Mouse (Mus musculus) liver, adult 2 months (tissue): ENCODE measurements around the gene Olfr1163. TPM values are rescaled to one million over a fixed set of nuclear protein-coding genes. Genes with fewer than 3 reads are reported as not detected.
"Not testable (repeated sequence)": the region's sequence is repeated elsewhere in the genome, so short reads cannot be mapped to it uniquely, and the experiment has no call there.

ENCODE experiments used
- DNase-seq: peaks from one replicate; pipeline ENCODE4 v3.0.0-alpha.2; 2011; ENCODE audit warnings: low read depth, low spot score; ENCODE audit errors: extremely low read depth
- H3K27ac ChIP-seq: fragments of 200-500 bp; replicated peaks from 2 replicates; pipeline ENCODE4 v1.5.1; 2012; ENCODE audit warnings: low read depth, mild to moderate bottlenecking, control low read depth, inconsistent platforms, low read length; ENCODE audit not compliant: insufficient read depth
- H3K27me3 ChIP-seq: fragments of 200-500 bp; 2 replicates; pipeline ENCODE4 v1.6.1; 2012; ENCODE audit warnings: mild to moderate bottlenecking, moderate library complexity, low read length, inconsistent platforms; ENCODE audit not compliant: control insufficient read depth, insufficient read depth
- H3K36me3 ChIP-seq: fragments of 200-500 bp; 2 replicates; pipeline ENCODE4 v1.6.1; 2012; ENCODE audit warnings: low read length, inconsistent platforms; ENCODE audit not compliant: control insufficient read depth, insufficient read depth
- H3K4me1 ChIP-seq: fragments of 200-500 bp; 2 replicates; pipeline ENCODE4 v1.6.1; 2011; ENCODE audit warnings: low read length; ENCODE audit not compliant: control insufficient read depth, insufficient read depth
- H3K4me3 ChIP-seq: fragments of 200-500 bp; 2 replicates; pipeline ENCODE4 v1.5.1; 2011; ENCODE audit warnings: low read depth, mild to moderate bottlenecking, control low read depth, low read length, moderate library complexity; ENCODE audit not compliant: insufficient read depth
- H3K79me2 ChIP-seq: fragments of 200-500 bp; 2 replicates; pipeline ENCODE4 v1.6.1; 2012; ENCODE audit warnings: inconsistent platforms, mild to moderate bottlenecking, low read length, moderate library complexity; ENCODE audit not compliant: control insufficient read depth, insufficient read depth
- H3K9ac ChIP-seq: fragments of 200-500 bp; 2 replicates; pipeline ENCODE4 v1.6.1; 2012; ENCODE audit warnings: low read depth, mild to moderate bottlenecking, control low read depth, inconsistent platforms, low read length
- CTCF ChIP-seq: fragments of 200-500 bp; IDR thresholded peaks from 2 replicates; pipeline ENCODE4 v1.5.1; 2011; ENCODE audit warnings: low read depth, low read length, control low read depth
- POLR2A ChIP-seq: fragments of 200-500 bp; IDR thresholded peaks from 2 replicates; pipeline ENCODE4 v1.6.1; 2011; ENCODE audit warnings: low read length, control low read depth; ENCODE audit not compliant: insufficient read depth; ENCODE audit errors: extremely low read depth
- whole genome bisulfite sequencing: fragments of 180-500 bp; shearing (Covaris S2); methylation state at CpG from one replicate; pipeline ENCODE4 v1.1.7; 2018; 5-methylcytosine and 5-hydroxymethylcytosine counted together
- polyA plus RNA-seq: library from polyadenylated mRNA; depleted of rRNA; stranded (reverse); fragments of >200 nt; gene quantifications from 2 replicates; pipeline ENCODE4 v1.2.3, GENCODE M21; 2012; rRNA removed
- total RNA-seq: library from RNA; depleted of rRNA; stranded (reverse); fragments of >200 nt; gene quantifications from 2 replicates; pipeline ENCODE4 v1.2.3, GENCODE M21; 2014; rRNA removed

Gene Olfr1163
- total RNA-seq: not detected in 2 replicates
- polyA plus RNA-seq: not detected in 2 replicates

DNA sequence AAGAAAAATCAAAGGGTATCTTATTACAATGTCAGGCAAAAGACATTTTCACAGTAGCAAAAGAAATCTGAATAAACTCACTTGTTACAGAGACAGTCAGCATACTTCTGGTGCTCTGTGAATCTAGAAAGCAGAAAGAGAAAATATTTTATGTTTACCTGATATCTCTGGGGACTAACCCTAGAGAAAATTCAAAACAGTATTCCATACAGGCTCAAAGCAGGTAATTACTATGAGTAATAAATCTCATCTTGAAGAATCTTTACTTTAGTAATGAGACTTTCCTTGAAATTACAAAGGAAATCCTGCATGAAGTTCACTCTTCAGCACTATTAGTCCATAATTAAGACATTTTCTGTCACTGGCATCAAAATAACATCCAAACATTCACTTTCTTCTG lies at the start of gene Olfr1163:
Gene Olfr1163 (minus strand): TSS at position 101 of the 400 bp plus-strand sequence.
- DNase-seq: no peak
- Histone ChIP-seq H3K27me3 (no peaks in the 10 kb centered on the region), H3K36me3 (no peaks in the 10 kb centered on the region), H3K4me3 (no peak within 1 kb of the TSS), H3K4me1 (no peaks in the 10 kb centered on the region), H3K79me2 (no peaks in the 10 kb centered on the region), H3K27ac (no peak within 1 kb of the TSS), H3K9ac (no peak within 1 kb of the TSS)
- no peak for TF ChIP-seq POLR2A
- no peak for TF ChIP-seq CTCF

- no peaks in the 10 kb centered on the region for H3K27me3 ChIP-seq
- no peak for DNase-seq
- H3K4me3 ChIP-seq: no peak within 1 kb of the TSS
- H3K4me1 ChIP-seq: no peaks in the 10 kb centered on the region
- no peak within 1 kb of the TSS for H3K27ac ChIP-seq
- H3K36me3 ChIP-seq: no peaks in the 10 kb centered on the region
- H3K9ac ChIP-seq: no peak within 1 kb of the TSS
- TF ChIP-seq POLR2A (no peak), CTCF (no peak)
- 61% methylated on average over 4 of the region's 4 CpGs for WGBS
- no peaks in the 10 kb centered on the region for H3K79me2 ChIP-seq
Observed at GRCm38 (mm10) chr2:88093866-88094265, 22.2 kb upstream of the Olfr1163 start, which contains the start of gene Olfr1164. TSS of gene Olfr1164 (minus strand) at chr2:88093966.

GRCm38 (mm10) chr2:88063587-88063986 lies 8.0 kb downstream of the Olfr1163 start:
- Histone ChIP-seq H3K4me3 (no peak overlapping the region), H3K4me1 (no peaks in the 10 kb centered on the region), H3K79me2 (no peaks in the 10 kb centered on the region), H3K27me3 (no peaks in the 10 kb centered on the region), H3K9ac (no peak overlapping the region), H3K36me3 (no peaks in the 10 kb centered on the region), H3K27ac (no peak overlapping the region)
- TF ChIP-seq CTCF (no peak), POLR2A (no peak)
- DNase-seq: no peak
- 81% methylated on average over 2 of the region's 2 CpGs for WGBS

DNA sequence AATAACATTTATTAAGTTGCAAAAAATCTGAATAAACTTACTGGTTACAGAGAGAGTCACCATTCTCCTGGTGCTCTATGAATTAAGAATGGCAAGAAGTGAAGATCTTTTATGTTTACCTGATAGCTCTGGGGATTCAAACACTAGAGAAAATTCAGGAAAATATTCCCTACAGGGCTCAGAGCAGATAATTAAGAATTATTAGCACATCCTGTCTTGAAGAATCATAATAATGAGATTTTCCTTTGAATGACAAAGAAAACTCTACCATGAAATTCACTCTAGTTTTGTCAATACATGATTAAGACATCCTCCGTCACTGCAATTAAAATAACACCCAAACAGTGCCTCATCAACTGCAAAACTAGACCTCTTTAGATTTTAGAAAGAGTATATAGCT lies 20.6 kb downstream of the Olfr1163 start, which contains the start of gene Olfr1162:
Gene Olfr1162 (minus strand): TSS at position 101 of the 400 bp plus-strand sequence.
- no peak within 1 kb of the TSS for H3K4me3 ChIP-seq
- no peaks in the 10 kb centered on the region for H3K36me3 ChIP-seq
- DNase-seq: no peak
- TF ChIP-seq CTCF (no peak), POLR2A (no peak)
- no peaks in the 10 kb centered on the region for H3K79me2 ChIP-seq
- no peak within 1 kb of the TSS for H3K27ac ChIP-seq
- no peaks in the 10 kb centered on the region for H3K27me3 ChIP-seq
- WGBS: 78% methylated on average over 1 of the region's 1 CpGs
- no peaks in the 10 kb centered on the region for H3K4me1 ChIP-seq
- H3K9ac ChIP-seq: no peak within 1 kb of the TSS

GRCm38 (mm10) chr2:88037599-88037998 lies 34.0 kb downstream of the Olfr1163 start, which contains the start of gene Olfr73:
TSS of gene Olfr73 (minus strand) at chr2:88037699.
- TF ChIP-seq POLR2A (no peak), CTCF (no peak)
- Histone ChIP-seq H3K36me3 (no peaks in the 10 kb centered on the region), H3K4me1 (no peaks in the 10 kb centered on the region), H3K27me3 (no peaks in the 10 kb centered on the region), H3K4me3 (no peak within 1 kb of the TSS), H3K79me2 (no peaks in the 10 kb centered on the region), H3K27ac (no peak within 1 kb of the TSS), H3K9ac (no peak within 1 kb of the TSS)
- DNase-seq: no peak

GRCm38 (mm10) chr2:88022474-88022873 lies 49.2 kb downstream of the Olfr1163 start, which contains the start of gene Olfr1161:
TSS of gene Olfr1161 (plus strand) at chr2:88022774.
- H3K9ac ChIP-seq, H3K4me3 ChIP-seq, H3K27me3 ChIP-seq, H3K27ac ChIP-seq, H3K36me3 ChIP-seq, H3K79me2 ChIP-seq, H3K4me1 ChIP-seq, DNase-seq: not testable (repeated sequence)
- WGBS: 83% methylated on average over 1 of the region's 1 CpGs

Other genes with a start within 250 kb of the Olfr1163 start
- gene Olfr1148, start 241.3 kb downstream of the Olfr1163 start, total RNA-seq: not detected in 2 replicates
- not detected in 2 replicates for gene Olfr1148, start 241.3 kb downstream of the Olfr1163 start, polyA plus RNA-seq
- not detected in 2 replicates for gene Olfr1150-ps1, start 227.8 kb downstream of the Olfr1163 start, total RNA-seq
- gene Olfr1150-ps1, start 227.8 kb downstream of the Olfr1163 start, polyA plus RNA-seq: not detected in 2 replicates
- gene Olfr1151, start 216.0 kb downstream of the Olfr1163 start, total RNA-seq: not detected in 2 replicates
- not detected in 2 replicates for gene Olfr1151, start 216.0 kb downstream of the Olfr1163 start, polyA plus RNA-seq
- gene Olfr1152, start 205.3 kb downstream of the Olfr1163 start, total RNA-seq: not detected in 2 replicates
- not detected in 2 replicates for gene Olfr1152, start 205.3 kb downstream of the Olfr1163 start, polyA plus RNA-seq
- not detected in 2 replicates for gene Olfr1153, start 176.9 kb downstream of the Olfr1163 start, total RNA-seq
- gene Olfr1153, start 176.9 kb downstream of the Olfr1163 start, polyA plus RNA-seq: not detected in 2 replicates
- gene Olfr1154, start 166.7 kb downstream of the Olfr1163 start, total RNA-seq: not detected in 2 replicates
- gene Olfr1154, start 166.7 kb downstream of the Olfr1163 start, polyA plus RNA-seq: not detected in 2 replicates
- not detected in 2 replicates for gene Olfr1155, start 126.7 kb downstream of the Olfr1163 start, total RNA-seq
- not detected in 2 replicates for gene Olfr1155, start 126.7 kb downstream of the Olfr1163 start, polyA plus RNA-seq
- not detected in 2 replicates for gene Olfr1156, start 118.7 kb downstream of the Olfr1163 start, total RNA-seq
- gene Olfr1156, start 118.7 kb downstream of the Olfr1163 start, polyA plus RNA-seq: not detected in 2 replicates
- gene Olfr1157, start 103.5 kb downstream of the Olfr1163 start, total RNA-seq: not detected in 2 replicates
- not detected in 2 replicates for gene Olfr1157, start 103.5 kb downstream of the Olfr1163 start, polyA plus RNA-seq
- not detected in 2 replicates for gene Olfr74, start 97.2 kb downstream of the Olfr1163 start, total RNA-seq
- gene Olfr74, start 97.2 kb downstream of the Olfr1163 start, polyA plus RNA-seq: not detected in 2 replicates
- gene Olfr1158, start 81.7 kb downstream of the Olfr1163 start, total RNA-seq: not detected in 2 replicates
- gene Olfr1158, start 81.7 kb downstream of the Olfr1163 start, polyA plus RNA-seq: not detected in 2 replicates
- gene Olfr1160, start 63.6 kb downstream of the Olfr1163 start, total RNA-seq: not detected in 2 replicates
- not detected in 2 replicates for gene Olfr1160, start 63.6 kb downstream of the Olfr1163 start, polyA plus RNA-seq
- gene Olfr1161, start 49.1 kb downstream of the Olfr1163 start, total RNA-seq: not detected in 2 replicates
- gene Olfr1161, start 49.1 kb downstream of the Olfr1163 start, polyA plus RNA-seq: not detected in 2 replicates
- not detected in 2 replicates for gene Olfr73, start 34.1 kb downstream of the Olfr1163 start, total RNA-seq
- not detected in 2 replicates for gene Olfr73, start 34.1 kb downstream of the Olfr1163 start, polyA plus RNA-seq
- not detected in 2 replicates for gene Olfr1162, start 20.7 kb downstream of the Olfr1163 start, total RNA-seq
- not detected in 2 replicates for gene Olfr1162, start 20.7 kb downstream of the Olfr1163 start, polyA plus RNA-seq
- not detected in 2 replicates for gene Olfr1164, start 22.1 kb upstream of the Olfr1163 start, total RNA-seq
- not detected in 2 replicates for gene Olfr1164, start 22.1 kb upstream of the Olfr1163 start, polyA plus RNA-seq
- gene Olfr1166, start 56.4 kb upstream of the Olfr1163 start, total RNA-seq: not detected in 2 replicates
- not detected in 2 replicates for gene Olfr1166, start 56.4 kb upstream of the Olfr1163 start, polyA plus RNA-seq
- not detected in 2 replicates for gene Olfr1167, start 83.4 kb upstream of the Olfr1163 start, total RNA-seq
- not detected in 2 replicates for gene Olfr1167, start 83.4 kb upstream of the Olfr1163 start, polyA plus RNA-seq
- not detected in 2 replicates for gene Olfr1168, start 110.0 kb upstream of the Olfr1163 start, total RNA-seq
- not detected in 2 replicates for gene Olfr1168, start 110.0 kb upstream of the Olfr1163 start, polyA plus RNA-seq
- not detected in 2 replicates for gene Olfr1170, start 156.5 kb upstream of the Olfr1163 start, total RNA-seq
- gene Olfr1170, start 156.5 kb upstream of the Olfr1163 start, polyA plus RNA-seq: not detected in 2 replicates
- not detected in 2 replicates for gene Olfr1173, start 208.0 kb upstream of the Olfr1163 start, total RNA-seq
- gene Olfr1173, start 208.0 kb upstream of the Olfr1163 start, polyA plus RNA-seq: not detected in 2 replicates
- not detected in 2 replicates for gene Olfr1174-ps, start 243.3 kb upstream of the Olfr1163 start, total RNA-seq
- not detected in 2 replicates for gene Olfr1174-ps, start 243.3 kb upstream of the Olfr1163 start, polyA plus RNA-seq